Mouse (Mus musculus): Measurements from ENCODE around the gene Rap1gap2.

The Rap1gap2 gene

GRCm38 (mm10) chr11:74496581-74496980 lies 114.1 kb downstream of the Rap1gap2 start:
- no peak for DNase-seq

DNA sequence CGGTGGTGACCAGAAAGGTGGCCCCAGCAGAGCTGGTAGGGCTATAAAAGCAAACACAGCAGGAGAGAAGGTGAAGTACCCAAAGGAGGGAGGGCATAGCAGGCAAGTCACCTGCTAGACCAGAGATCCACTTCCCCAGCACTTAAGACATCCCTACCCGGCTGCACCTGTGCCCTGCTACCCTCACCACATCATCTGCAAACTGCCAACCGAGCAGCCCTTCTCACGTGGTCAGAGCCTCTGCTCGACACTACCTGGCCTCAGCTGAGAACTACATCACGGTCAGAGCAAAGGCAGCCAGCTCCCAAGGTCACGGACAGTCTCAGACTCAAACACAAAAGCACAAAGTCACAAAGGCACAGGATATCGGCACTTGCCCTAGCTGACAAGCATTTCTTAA lies 116.8 kb downstream of the Rap1gap2 start:
- peak; percentile 28 for DNase-seq

DNA sequence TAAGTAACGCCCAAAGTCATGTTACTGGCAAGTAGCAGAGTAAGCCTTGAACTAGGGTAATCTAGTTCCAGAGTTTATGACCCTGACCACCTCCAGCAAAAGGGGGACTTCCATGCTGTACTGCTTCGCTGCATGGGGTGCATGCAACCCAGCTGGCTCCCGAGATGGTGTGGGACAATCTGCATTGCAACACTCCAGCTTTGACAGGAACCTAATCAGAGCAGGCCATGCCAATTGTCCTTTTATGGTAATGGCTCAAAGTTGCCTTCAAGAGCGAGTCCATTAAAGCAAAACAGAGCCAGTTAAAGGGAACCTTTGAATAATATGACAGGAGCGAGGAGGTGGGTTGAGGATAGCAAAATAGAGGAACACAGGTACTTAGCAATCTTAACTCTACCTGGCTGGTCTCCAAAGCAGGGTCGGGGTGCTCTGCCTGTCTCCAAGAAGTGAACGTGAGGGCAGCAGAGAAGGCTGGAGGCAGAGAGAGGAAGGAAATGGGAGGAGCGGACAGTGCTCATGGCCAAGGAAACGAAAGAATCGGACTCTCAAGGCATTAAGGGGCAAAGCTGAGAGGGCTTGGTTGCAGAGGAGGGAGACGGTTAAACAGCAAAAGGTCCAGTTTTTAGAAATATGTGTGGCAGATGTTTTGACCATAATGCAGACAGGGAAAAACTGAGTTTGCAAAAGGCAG lies 117.4 kb downstream of the Rap1gap2 start:
- peak; percentile 31 for DNase-seq

DNA sequence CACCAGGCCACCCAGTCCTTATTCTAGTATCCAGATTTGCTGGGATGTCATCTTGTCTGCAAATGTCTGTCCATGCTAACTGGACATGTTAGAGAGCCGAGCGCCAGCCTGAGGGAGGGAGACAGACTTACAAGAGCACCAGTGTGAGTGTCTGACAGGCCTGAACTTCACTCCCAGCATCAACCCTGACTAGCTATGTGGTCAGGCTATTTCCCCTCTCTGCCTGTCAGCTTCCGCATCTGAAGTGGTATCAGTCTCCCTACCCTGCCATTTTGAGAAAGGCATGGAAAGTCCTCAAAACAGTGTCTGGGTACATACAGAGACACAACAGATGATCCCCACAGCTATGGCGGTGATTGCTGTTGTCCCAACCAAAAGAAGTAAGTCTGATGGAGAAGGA lies 119.6 kb downstream of the Rap1gap2 start:
- DNase-seq = no peak

DNA sequence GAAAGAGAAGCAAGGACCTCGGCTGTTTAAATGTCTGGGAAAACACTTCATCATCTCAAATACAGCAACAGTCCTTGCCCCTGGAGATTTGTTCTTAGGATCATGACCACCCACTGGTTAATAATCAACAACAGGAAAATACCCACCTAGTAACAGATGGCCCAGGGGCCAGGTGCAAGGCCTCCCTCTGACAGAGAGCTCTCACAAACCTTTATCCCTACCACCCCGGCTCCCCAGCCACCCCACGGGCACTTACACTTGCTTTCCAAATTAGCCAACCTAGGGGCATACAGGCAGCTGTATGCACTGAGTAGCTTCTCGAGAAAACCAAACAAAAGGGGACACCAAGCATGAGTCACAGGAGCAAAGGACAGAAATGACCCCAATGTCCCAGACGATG lies 121.5 kb downstream of the Rap1gap2 start:
- DNase-seq = no peak

DNA sequence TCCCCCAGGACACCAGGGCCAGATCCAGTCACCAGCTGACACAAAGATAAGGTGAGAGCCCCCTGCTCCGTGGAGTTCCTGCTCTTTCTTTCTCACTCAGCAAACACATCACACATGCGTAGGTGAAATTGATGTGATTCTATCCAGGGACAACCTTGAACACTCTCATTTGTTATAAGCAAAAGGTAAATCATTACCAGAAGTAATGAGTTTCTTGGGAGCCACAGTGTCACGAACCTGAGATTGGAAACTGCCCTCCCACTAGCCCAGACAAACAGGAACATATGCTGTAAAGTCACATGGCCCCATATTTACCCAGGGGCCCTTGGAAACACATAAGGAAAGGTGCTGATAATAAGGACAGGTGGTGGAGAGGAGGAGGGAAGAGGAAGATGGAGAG lies 122.8 kb downstream of the Rap1gap2 start:
- DNase-seq = peak; percentile 59

- DNase-seq = no peak
Measured at GRCm38 (mm10) chr11:74485435-74486217, 125.1 kb downstream of the Rap1gap2 start.

DNA sequence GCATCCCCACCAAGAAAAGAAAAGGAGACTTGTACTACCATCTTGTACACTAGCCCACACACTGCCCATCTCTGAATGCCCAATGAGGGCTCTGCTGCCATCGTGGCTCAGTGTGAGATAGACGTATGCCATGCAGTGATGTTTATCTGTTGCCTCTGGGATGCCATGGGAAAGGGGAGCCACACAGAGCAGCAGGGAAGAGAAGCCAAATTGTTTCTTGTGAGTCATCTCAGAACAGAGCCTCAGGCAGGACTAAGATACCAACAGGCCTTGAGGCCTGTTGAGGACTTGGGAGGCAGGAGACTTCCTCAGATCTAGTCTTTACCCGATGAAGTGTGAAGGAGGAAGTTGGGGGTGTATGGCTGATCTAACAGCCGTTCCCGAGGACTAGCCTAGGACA lies 126.8 kb downstream of the Rap1gap2 start:
- no peak for DNase-seq

GRCm38 (mm10) chr11:74483153-74483817 lies 127.4 kb downstream of the Rap1gap2 start:
- DNase-seq = no peak

DNA sequence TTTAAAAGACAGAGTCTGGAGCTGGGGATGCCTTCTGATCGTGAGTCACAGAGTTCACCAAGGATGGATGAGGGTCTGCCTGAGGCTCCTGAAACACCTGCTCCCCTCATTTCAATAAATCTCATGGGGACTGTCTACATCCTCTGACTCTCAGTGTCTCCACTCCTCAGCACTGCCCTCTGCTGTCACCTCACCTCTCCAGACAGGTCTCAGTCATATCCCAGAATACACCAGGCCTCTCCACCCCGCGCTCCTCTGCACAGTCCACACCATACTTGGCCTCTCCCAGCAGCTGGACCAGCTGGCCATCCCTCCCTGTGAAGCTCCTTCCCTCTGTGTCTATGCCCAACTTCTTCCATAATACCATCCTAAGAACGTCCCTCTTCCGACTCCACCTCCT lies 128.9 kb downstream of the Rap1gap2 start:
- no peak for DNase-seq

DNA sequence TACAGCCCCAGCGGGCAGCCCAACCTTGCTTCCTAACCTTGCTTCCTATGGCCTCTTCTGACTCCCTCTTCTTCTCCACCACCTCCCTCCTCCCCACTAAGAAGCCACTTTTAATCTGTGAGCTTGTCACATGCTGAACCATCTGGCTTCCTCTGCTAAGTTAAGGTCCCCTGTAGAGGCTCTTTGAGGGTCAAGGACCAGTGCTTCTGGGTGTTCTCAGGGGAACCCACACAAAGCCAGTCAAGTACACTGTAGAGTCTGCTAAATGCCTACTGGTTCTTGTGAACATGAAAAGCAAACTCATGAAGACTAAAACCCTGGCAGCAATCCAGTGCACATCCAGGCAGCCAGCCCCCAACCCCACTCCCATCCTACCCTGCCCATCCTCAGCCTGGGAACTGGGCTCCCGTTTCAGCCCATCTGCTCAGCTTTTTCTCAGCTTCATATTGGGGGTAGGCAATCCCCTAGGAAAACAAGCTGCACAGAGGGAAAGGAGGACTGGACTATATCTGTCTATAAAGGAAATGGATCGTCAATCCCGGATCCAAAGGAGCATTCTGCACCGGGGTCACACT lies 130.9 kb downstream of the Rap1gap2 start:
- no peak for DNase-seq

GRCm38 (mm10) chr11:74478877-74479276 lies 131.8 kb downstream of the Rap1gap2 start:
- DNase-seq = no peak

DNA sequence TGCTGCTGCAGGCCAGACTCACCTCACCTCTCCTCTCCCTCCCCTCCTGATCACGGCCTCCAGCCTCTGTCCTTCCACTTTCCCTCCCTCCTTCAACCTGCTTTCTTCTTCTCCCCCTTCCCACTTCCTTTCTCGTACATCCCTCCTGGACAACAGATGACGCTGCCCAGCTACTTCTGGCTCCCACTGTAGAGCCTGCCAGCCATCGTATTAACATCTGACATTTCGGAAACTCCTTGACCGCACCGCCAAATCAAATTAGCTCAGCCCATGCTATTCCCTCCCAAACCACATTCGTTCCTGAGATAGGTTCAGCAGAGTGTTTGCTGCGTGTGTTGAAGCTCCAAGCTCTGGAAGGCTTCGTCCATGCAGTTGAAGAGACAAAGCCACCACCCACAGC lies 138.0 kb downstream of the Rap1gap2 start:
- no peak for DNase-seq

- no peak for DNase-seq
Measured at GRCm38 (mm10) chr11:74468195-74468594, 142.5 kb downstream of the Rap1gap2 start.

DNA sequence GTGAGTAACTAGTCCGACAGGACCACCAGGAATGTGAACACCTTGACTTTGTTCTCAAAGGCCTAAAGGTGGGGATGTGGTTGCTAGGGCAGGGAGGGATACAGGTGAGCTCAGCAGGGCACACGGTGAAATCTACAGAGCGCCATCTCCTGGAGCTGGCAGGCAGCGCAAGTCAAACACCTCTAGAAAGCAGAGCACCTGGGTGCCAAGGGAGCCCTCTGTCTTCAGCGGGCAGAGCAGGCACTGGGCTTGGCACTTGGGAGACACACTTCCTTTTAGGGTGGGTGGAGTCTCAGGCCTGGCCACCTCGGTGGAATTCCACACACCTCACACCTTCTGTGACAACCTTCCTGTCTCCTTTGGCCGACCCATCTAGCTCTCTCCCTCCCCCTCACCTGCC lies 145.0 kb downstream of the Rap1gap2 start:
- DNase-seq = peak; percentile 53

DNA sequence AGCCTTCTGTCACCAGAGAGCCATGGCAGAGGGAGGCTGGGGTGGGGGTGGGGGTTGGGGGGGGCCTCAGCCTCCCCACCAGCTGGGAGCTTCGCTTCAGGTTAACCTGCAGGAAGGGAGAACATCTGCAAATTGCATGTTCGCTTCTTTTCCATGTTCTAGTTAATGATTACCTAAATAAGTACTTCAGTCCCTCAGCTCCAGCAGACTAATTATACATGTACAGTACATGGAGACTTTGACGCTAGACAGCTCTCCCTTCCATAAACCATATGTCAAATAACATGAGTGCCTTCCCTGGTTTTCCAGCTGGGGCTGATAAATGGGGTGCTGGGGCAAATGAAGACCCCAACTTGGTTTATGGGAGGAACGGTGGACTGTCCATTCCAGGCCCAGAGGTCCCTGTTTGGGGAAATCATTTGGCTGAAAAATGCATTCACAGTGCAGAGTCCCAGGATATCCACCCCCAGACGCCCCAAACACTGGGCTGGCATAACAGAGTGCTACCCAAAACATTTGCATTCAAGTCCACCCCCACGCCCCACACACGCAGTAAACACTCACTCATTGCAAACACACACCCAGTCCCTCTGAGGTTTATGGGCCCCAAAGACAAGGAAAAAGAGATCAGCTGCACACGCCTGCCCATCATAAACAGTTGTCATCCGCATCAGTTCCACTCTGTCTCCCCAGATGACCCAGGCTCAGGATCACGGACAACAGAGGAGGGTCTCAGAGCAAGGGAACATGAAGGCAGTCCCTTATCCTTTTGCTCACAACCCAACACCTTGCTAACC lies 146.3 kb downstream of the Rap1gap2 start:
- no peak for DNase-seq

DNA sequence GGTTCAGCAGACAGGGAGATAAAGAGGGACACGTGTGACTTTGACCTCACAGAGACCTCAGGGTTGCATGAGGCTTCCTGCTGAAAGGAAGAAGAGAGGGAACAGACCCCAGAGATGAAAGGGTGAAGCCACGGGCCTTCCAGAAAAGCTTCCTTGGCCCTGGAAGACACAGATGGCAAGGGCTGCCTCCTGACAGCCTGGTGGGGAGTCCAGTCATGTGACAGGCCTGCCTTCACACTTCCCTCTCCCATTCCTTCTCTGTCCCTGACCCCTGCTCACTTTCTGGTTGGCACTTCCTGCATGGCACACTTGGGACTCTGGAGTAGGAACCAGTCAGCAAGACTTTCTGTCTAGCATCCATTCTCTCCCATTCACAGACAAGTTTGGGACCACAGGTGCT lies 148.1 kb downstream of the Rap1gap2 start:
- DNase-seq = no peak

DNA sequence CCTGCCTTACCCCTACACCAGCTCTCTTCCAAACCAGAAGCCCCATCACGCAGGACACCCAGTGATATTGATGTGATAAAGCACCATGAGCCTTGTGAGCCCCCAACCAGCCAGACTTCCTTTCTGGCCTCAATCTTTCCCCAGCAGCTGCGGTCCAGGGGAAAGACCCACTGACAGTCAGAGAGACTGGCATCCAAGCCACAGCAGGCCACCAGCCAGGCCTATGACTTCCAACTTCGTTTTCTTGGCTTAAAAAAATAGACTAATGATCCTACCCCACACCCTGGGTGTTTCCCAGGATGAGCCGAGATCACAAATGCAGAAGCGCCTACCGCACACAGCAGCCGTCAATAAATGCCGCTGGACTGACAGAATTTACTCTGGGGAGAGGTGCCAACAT lies 151.1 kb downstream of the Rap1gap2 start:
- DNase-seq = no peak

- DNase-seq = no peak
Measured at GRCm38 (mm10) chr11:74458400-74458799, 152.3 kb downstream of the Rap1gap2 start.

DNA sequence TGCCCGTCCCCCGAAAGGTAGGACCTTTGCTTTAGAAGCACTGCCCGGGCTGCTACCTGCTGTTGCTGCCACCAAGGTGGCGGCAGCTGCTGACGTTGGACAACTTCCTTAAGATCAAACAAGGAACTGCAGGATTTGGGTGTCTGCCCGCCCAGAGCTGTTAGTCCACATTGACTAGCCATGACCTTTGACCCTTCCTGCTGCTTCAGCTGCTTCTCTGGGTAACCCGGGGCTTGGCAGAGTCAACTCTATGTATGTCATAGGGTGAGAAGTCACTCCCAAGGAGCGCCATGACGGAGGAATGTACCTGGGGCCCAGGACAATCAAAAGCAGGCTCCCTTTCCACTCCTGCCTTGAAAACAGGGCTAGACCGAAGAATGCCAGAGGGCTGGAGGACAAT lies 153.5 kb downstream of the Rap1gap2 start:
- peak; percentile 38 for DNase-seq

- no peak for DNase-seq
Measured at GRCm38 (mm10) chr11:74448556-74448955, 162.2 kb downstream of the Rap1gap2 start.

DNA sequence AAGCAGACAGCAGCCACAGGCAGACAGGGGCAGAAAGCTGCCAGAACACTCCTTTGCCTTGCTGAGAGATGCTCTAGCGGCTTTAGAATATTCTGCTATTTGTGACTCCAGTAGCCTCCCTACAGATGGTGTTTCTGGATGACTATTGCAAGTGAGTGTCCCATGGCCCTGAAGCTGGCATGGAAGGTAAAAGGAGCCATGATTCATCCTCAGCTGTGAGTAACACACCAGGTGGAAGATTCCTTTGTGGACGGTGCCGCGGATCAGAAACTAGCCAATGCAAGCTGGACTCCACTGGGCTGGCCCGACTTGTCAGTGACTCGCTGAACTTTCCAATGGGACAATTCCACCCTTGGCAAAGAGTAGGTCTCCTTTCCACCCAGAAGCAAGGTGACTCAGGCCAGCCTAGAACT lies 162.7 kb downstream of the Rap1gap2 start:
- DNase-seq = no peak

DNA sequence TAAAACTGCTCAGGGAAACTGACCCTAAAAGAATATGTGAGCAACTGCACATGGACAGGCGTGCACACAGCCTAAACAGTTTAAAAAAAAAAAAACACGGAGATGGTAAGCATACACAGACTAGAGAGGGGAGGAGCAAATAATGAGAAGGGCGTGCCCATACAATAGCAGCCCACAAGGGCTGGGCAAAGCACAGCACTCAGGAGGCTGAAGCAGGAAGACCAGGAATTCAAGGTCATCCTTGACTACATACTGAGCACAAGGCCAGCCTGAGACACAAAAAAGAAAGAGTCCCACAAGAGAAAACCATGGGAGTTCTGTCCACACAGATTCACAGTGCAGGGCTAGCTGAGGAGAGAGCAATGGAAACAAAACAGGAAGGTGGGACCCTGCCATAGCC lies 165.1 kb downstream of the Rap1gap2 start:
- no peak for DNase-seq

All from kidney, adult 9 months (tissue).